Mouse (Mus musculus): ENCODE data around the gene Tmem144.
"Not testable (repeated sequence)": the region's sequence is repeated elsewhere in the genome, so short reads cannot be mapped to it uniquely, and the experiment has no call there.

Tmem144 gene

GRCm38 (mm10) chr3:79810563-79810962 lies 42.0 kb downstream of the Tmem144 start:
- DNase-seq (ENCODE audit: low read depth, low spot score) = no peak

GRCm38 (mm10) chr3:79809180-79809567 lies 43.4 kb downstream of the Tmem144 start:
- DNase-seq (ENCODE audit: low read depth, low spot score) = peak; percentile 74

GRCm38 (mm10) chr3:79808530-79809179 lies 43.9 kb downstream of the Tmem144 start:
- DNase-seq (ENCODE audit: low read depth, low spot score) = no peak

GRCm38 (mm10) chr3:79800761-79801160 lies 51.8 kb downstream of the Tmem144 start:
- not testable (repeated sequence) for DNase-seq (ENCODE audit: low read depth, low spot score)

- DNase-seq (ENCODE audit: low read depth, low spot score) = no peak
These were observed 60.3 kb downstream of the Tmem144 start for GRCm38 (mm10) chr3:79792307-79792706.

GRCm38 (mm10) chr3:79790324-79790723 lies 62.2 kb downstream of the Tmem144 start:
- DNase-seq (ENCODE audit: low read depth, low spot score) = no peak

GRCm38 (mm10) chr3:79789554-79789953 lies 63.0 kb downstream of the Tmem144 start:
- DNase-seq (ENCODE audit: low read depth, low spot score) = no peak

- no peak for DNase-seq (ENCODE audit: low read depth, low spot score)
These were observed 63.6 kb downstream of the Tmem144 start for GRCm38 (mm10) chr3:79788959-79789358.

GRCm38 (mm10) chr3:79784362-79784736 lies 68.2 kb downstream of the Tmem144 start:
- DNase-seq (ENCODE audit: low read depth, low spot score) = peak; percentile 86

GRCm38 (mm10) chr3:79783630-79784361 lies 68.8 kb downstream of the Tmem144 start:
- DNase-seq (ENCODE audit: low read depth, low spot score) = peak; percentile 26

GRCm38 (mm10) chr3:79772701-79773100 lies 79.9 kb downstream of the Tmem144 start:
- no peak for DNase-seq (ENCODE audit: low read depth, low spot score)
